Mouse (Mus musculus): ENCODE results near the gene Proser3. TPM values are rescaled to one million over a fixed set of nuclear protein-coding genes. Genes with fewer than 3 reads are reported as not detected.

Gene Proser3
- total RNA-seq, 2 experiments from 2014 or later, result 5.3 to 10.1 TPM

Small RNAs within 50 kb of the gene (microRNA-seq; reads per million reads assigned to microRNA genes)
- gene Gm38670, result not detected
- 1.8 reads per million for gene Mir3569

Other genes with a start within 250 kb of the Proser3 start
- 10 to 100 TPM; 46.8 to 49.0 TPM for gene Alkbh6, start 243.6 kb downstream of the Proser3 start, total RNA-seq (2021)
- 10 to 100 TPM; 17.6 to 22.3 TPM for gene Syne4, start 237.5 kb downstream of the Proser3 start, total RNA-seq (2021)
- 1 to 10 TPM; 2.8 TPM for gene E130208F15Rik, start 230.6 kb downstream of the Proser3 start, total RNA-seq (2021)
- 10 to 100 TPM; 17.9 to 19.7 TPM for gene Sdhaf1, start 228.4 kb downstream of the Proser3 start, total RNA-seq (2021)
- 10 to 100 TPM; 13.2 to 15.1 TPM for gene Lrfn3, start 189.5 kb downstream of the Proser3 start, total RNA-seq (2021)
- 10 to 100 TPM; 25.8 to 29.1 TPM for gene Tyrobp, start 138.5 kb downstream of the Proser3 start, total RNA-seq (2021)
- gene Hcst, start 132.4 kb downstream of the Proser3 start, total RNA-seq (2021), result 1 to 10 TPM; 3.7 to 4.9 TPM
- gene Nfkbid, start 130.6 kb downstream of the Proser3 start, total RNA-seq (2021), result 1 to 10 TPM; 2.3 to 2.4 TPM
- gene Aplp1, start 106.8 kb downstream of the Proser3 start, total RNA-seq (2021), result 10 to 100 TPM; 26.1 to 34.3 TPM
- not detected for gene Kirrel2, start 94.6 kb downstream of the Proser3 start, total RNA-seq (2021)
- not detected for gene Nphs1, start 94.0 kb downstream of the Proser3 start, total RNA-seq (2021)
- gene Prodh2, start 58.7 kb downstream of the Proser3 start, total RNA-seq (2021), result 10 to 100 TPM; 26.0 to 56.1 TPM
- 10 to 100 TPM in 1 of 2 experiments, 1 to 10 TPM in 1; 5.0 to 11.7 TPM for gene Arhgap33, start 17.2 kb downstream of the Proser3 start, total RNA-seq (2021)
- gene Hspb6, start 121 bp downstream of the Proser3 start, total RNA-seq (2021), result 10 to 100 TPM; 25.5 to 68.9 TPM
- gene Lin37, start 7.5 kb upstream of the Proser3 start, total RNA-seq (2021), result 10 to 100 TPM; 34.4 to 40.5 TPM
- gene U2af1l4, start 11.0 kb upstream of the Proser3 start, total RNA-seq (2021), result 10 to 100 TPM; 61.4 to 71.1 TPM
- gene Gm49396, start 11.0 kb upstream of the Proser3 start, total RNA-seq (2021), result 1 to 10 TPM; 2.4 to 7.1 TPM
- 100 to 1,000 TPM; 119 to 128 TPM for gene Psenen, start 11.3 kb upstream of the Proser3 start, total RNA-seq (2021)
- 1 to 10 TPM; 2.6 to 4.7 TPM for gene Igflr1, start 13.1 kb upstream of the Proser3 start, total RNA-seq (2021)
- gene Kmt2b, start 36.4 kb upstream of the Proser3 start, total RNA-seq (2021), result 10 to 100 TPM; 34.9 to 48.7 TPM
- gene Zbtb32, start 46.6 kb upstream of the Proser3 start, total RNA-seq (2021), result under 1 TPM; 0.18 to 0.27 TPM
- gene Upk1a, start 60.5 kb upstream of the Proser3 start, total RNA-seq (2021), result under 1 TPM; 0.33 to 0.48 TPM
- gene Cox6b1, start 73.9 kb upstream of the Proser3 start, total RNA-seq (2021), result 1,000 to 10,000 TPM; 3,012 to 3,285 TPM
- not detected for gene Etv2, start 83.6 kb upstream of the Proser3 start, total RNA-seq (2021)
- 10 to 100 TPM; 64.5 to 72.9 TPM for gene Rbm42, start 98.0 kb upstream of the Proser3 start, total RNA-seq (2021)
- 10 to 100 TPM; 10.5 to 12.4 TPM for gene Haus5, start 112.7 kb upstream of the Proser3 start, total RNA-seq (2021)
- gene Pmis2, start 119.3 kb upstream of the Proser3 start, total RNA-seq (2021), result not detected
- 1 to 10 TPM in 1 of 2 experiments, not detected in 1; 2.6 TPM for gene 2200002J24Rik, start 146.6 kb upstream of the Proser3 start, total RNA-seq (2021)
- 1 to 10 TPM; 2.3 to 3.1 TPM for gene Atp4a, start 159.9 kb upstream of the Proser3 start, total RNA-seq (2021)
- 100 to 1,000 TPM; 246 to 247 TPM for gene Tmem147, start 177.2 kb upstream of the Proser3 start, total RNA-seq (2021)
- not detected for gene Gapdhs, start 191.4 kb upstream of the Proser3 start, total RNA-seq (2021)
- 10 to 100 TPM; 25.4 to 34.6 TPM for gene Sbsn, start 199.2 kb upstream of the Proser3 start, total RNA-seq (2021)
- 1 to 10 TPM; 2.6 to 3.9 TPM for gene Dmkn, start 211.5 kb upstream of the Proser3 start, total RNA-seq (2021)
- 1 to 10 TPM; 1.5 to 1.6 TPM for gene Krtdap, start 235.6 kb upstream of the Proser3 start, total RNA-seq (2021)

All from adrenal gland, postnatal 10 days (tissue).